Mouse (Mus musculus) subcutaneous adipose tissue, adult 2 months (tissue): ENCODE data around the gene Rtl10. TPM values are rescaled to one million over a fixed set of nuclear protein-coding genes. Genes with fewer than 3 reads are reported as not detected.

Experiments used
- polyA plus RNA-seq: library from polyadenylated mRNA; depleted of rRNA; stranded (reverse); fragments of >200 nt; gene quantifications from 2 replicates; pipeline ENCODE4 v1.2.3, GENCODE M21; 2012; ENCODE audit warnings: low replicate concordance; rRNA removed

Gene Rtl10
- 2.6 and 15.8 TPM in 2 replicates for polyA plus RNA-seq

GRCm38 (mm10) chr16:18498558-18498990, at the start of gene Rtl10, which contains the start of gene Gnb1l:
Gene Rtl10, plus strand, starts transcription at chr16:18498901.
Gene Gnb1l, plus strand, starts transcription at chr16:18498713.

Other genes with a start within 250 kb of the Rtl10 start
- not detected in 2 replicates for gene Gm49776, start 240.6 kb upstream of the Rtl10 start, polyA plus RNA-seq
- 18.0 and 38.7 TPM in 2 replicates for gene Dgcr8, start 209.7 kb upstream of the Rtl10 start, polyA plus RNA-seq
- gene Tango2, start 150.8 kb upstream of the Rtl10 start, polyA plus RNA-seq = 33.7 and 50.1 TPM in 2 replicates
- 15.8 and 25.0 TPM in 2 replicates for gene Arvcf, start 150.7 kb upstream of the Rtl10 start, polyA plus RNA-seq
- gene Txnrd2, start 72.5 kb upstream of the Rtl10 start, polyA plus RNA-seq = 25.2 and 48.2 TPM in 2 replicates
- 612 and 1,090 TPM in 2 replicates for gene Comt, start 72.0 kb upstream of the Rtl10 start, polyA plus RNA-seq
- 8.7 and 18.0 TPM in 2 replicates for gene Gnb1l, start 188 bp upstream of the Rtl10 start, polyA plus RNA-seq
- gene Tbx1, start 91.8 kb downstream of the Rtl10 start, polyA plus RNA-seq = 0.42 and 4.2 TPM in 2 replicates
- gene Gp1bb, start 123.5 kb downstream of the Rtl10 start, polyA plus RNA-seq = 0.78 and 1.3 TPM in 2 replicates
- gene Gm49601, start 127.5 kb downstream of the Rtl10 start, polyA plus RNA-seq = 5.4 and 14.4 TPM in 2 replicates
- gene Sept5, start 131.1 kb downstream of the Rtl10 start, polyA plus RNA-seq = 19.6 and 27.6 TPM in 2 replicates